Mouse (Mus musculus) heart, postnatal 4 days (tissue): ENCODE data around the gene Ppp1r1b. TPM values are rescaled to one million over a fixed set of nuclear protein-coding genes. Genes with fewer than 3 reads are reported as not detected.

Experiments used
- DNase-seq: peaks from one replicate; pipeline ENCODE4 v3.0.0; 2021
- total RNA-seq, 2 experiments: library from RNA; stranded (reverse); gene quantifications; 2 replicates each; pipeline ENCODE4 v1.2.3; 2021

The Ppp1r1b gene
- 10 to 100 TPM; 19.1 to 21.2 TPM for total RNA-seq

DNA sequence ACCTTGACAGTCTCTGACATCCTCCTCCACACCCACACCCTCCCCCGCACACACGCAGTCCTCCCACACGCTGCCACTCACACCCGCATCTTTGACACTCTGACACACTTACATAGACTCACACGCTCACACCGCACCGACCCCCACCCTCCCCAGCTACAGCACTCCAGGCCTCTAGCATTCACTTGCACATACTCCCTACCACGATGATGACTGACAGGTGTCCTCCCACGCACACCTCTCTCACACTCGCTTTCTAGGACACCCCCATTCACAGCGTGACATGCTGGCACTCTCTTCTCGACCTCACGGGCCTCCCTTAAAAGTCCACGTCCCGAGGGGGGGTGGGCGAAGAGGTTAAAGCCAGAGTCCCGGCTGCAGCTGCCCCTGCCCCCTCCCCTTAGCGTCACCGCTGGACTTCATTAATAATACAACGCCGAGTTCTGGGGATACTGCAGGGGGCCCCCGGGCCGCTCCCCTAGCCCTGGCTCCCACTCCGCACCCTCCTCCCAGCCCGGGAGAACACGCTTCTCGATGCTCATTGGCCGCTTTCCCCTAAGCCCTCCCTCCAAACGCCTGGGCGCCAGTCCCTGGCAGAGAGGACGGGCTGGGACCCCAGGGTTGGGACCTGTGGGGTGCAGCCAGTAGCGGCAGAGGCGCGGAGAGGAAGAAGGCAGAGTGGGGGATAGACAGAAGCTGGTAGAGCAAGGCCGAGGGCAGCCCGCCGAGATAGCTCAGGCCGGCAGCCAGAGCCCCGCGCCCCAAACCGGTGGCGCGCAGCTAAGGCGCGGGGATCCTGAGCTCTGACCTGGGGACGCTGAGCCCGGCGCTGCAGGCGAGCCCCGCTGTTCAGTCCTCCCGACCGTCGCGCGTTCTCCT, at the start of gene Ppp1r1b:
Ppp1r1b (plus strand) TSS at position 322 of the 879 bp plus-strand sequence.
- peak; percentile 75 for DNase-seq

DNA sequence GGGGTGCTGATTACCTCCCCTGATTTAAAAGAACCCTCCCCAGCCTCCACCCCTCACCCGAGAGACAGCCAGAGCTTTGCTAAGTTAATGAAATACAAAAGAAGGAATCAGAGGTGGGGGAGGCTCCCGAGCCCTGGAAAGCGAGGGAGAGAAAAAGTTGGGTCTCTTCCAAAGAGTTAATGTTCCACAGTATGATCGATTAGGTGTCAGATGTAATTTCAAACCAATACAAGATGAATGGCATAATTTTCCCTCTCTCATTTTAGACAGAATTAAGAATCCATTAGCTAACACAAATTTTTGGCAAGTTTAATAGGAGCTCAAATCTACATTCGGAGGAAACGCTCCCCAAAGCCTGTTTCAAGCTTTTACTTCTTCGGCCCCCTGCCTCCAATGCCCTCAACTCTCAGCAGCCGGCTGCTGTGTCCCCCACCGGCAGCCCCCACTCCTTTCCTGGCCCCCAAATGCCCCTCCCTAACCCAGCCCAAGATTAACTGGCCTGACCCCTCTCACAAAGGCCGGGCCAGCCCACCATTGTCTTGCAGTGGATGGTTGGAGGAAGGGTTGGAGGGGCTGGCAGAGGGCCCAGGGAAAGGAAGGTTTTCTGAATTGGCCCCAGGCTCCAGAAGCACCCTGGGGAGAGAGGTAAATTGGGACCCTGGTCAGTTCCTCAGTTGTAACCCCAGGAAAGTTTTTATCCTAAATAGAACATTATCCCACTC, 49.6 kb upstream of the Ppp1r1b start:
- DNase-seq, result peak; percentile 48

DNA sequence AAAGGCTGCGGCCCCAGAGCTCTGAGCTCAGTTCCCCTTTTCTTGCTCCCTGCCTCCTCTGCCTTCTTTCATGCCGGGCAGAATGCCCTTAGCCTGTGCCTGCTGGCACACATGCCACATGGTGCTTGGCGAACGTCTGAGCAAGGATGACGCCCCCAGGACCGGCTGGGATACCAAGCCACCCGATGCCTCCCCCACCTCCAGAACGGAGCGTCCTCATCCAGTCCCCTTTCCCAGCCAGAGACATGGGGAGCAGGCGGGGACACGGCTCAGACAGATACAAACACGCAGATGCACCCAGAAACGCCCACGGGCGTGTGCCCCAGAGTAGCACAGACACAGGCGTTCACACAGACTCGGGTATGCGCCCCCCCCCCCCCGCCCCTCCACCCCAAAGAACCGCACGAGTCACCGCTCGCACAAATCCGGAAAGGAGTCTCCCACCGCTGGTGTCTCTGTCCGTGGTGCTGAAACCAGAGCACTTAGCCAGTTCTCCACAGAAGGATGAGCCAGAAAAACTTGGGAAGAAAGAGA, 34.3 kb upstream of the Ppp1r1b start:
- peak; percentile 83 for DNase-seq

DNA sequence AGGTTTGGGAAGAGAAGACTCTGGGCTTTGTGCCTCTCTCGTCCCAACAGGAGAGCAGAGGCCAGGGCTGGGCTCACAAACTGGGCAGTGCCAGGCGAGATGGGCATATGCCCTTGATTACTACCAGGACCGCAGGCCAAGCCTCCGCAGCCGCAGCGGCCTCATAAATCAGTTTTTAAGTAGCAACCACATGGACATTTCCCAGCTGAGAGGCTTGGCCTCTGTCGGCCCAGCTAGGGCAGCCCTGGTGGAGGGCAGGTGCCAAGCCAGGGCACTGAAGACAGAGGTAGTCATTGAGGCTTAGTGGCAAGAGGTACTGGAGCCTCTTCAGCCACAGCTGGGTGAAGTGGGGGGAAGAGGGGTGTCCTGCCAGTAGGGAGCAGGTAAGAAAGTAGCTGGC, 30.7 kb upstream of the Ppp1r1b start:
- no peak for DNase-seq

DNA sequence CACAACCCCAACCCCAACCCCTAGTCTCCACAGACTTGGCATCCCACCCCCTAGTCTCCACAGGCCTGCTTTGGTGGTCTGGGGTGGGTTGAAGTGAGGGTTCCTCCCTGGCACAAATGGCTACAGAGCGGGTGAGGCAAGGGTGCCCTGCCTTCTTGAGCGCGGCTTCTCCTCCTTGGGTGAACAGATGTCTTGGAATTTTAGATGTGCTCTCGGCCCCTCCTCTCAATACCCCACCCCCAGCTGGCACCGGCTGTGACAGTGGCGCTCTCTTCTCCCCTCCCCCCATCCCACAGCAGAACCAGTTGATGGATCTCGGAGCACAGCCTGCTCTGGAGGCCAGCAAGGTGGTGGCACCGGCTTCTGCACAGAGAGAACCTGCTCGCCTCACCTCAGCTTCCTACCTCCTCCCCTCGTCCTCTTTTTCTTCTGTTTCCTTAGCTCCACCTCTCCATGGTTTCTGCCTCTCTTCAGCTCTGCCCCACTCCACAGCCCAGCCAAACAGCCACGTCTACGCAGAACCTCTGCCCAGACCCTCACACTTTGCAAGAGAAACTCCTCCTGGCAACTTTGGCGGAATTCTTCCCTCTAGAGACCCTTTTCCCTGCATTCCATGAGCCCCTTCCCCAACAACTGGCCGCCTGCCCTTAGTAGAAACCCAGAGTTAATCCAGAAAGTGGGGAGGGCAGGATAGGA, 29.6 kb upstream of the Ppp1r1b start:
- no peak for DNase-seq

DNA sequence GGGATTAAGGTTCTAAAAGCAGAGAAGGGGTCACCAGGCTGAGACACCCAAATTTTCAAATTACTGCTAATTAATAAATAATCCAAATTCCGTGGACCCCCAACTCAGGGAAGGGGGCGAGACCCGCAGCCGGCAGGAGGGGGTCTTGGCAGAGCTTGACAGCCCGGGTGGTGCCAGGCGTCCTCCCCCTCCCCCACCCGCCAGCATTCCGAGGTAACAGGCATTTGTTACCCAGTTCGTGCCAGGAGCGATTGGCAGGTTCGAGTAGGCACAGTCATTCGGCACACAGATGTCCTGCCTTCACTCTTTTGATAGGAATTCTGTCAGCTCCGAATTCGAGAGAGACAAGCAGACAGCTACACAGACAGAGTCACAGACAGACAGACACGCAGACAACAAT, 29.1 kb upstream of the Ppp1r1b start:
- DNase-seq, result no peak

DNA sequence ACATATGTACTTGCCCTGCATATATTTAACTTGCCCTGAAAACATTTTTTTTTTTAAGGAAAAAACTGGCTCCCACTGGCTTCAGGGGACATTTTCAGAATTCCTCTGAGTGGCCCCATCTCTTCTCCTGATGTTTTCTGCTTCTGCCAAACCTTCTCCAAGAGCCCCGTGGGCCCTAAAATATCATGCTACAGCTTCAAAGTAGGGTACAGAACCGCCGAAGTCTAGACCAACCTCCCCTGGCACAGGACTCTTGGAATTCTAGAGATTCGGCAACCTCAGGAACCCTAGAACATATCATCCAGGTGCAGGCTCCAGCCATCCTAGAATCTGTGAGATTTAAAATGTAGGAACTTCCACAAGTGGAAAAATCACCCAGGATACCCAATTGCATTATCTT, 28.7 kb upstream of the Ppp1r1b start:
- no peak for DNase-seq

DNA sequence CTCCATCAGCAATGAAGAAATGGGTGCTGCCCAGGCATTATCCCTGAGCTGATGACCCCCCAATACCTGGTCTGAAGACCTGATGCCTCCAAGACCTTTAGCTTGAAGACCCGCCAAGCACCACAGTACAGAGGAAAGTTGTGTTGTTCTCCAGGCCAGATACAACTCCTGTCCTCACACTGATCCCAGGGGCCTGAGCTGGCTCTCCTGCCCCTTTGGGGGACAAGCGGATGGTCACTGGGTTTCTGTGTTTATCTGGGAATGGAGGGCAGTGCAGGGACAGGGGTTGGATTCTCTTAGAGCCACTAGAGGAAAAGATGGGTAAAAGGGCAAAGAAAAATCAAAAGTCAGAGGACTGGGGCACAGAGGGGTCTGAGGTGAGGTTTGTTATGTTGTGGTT, 28.3 kb upstream of the Ppp1r1b start:
- no peak for DNase-seq

DNA sequence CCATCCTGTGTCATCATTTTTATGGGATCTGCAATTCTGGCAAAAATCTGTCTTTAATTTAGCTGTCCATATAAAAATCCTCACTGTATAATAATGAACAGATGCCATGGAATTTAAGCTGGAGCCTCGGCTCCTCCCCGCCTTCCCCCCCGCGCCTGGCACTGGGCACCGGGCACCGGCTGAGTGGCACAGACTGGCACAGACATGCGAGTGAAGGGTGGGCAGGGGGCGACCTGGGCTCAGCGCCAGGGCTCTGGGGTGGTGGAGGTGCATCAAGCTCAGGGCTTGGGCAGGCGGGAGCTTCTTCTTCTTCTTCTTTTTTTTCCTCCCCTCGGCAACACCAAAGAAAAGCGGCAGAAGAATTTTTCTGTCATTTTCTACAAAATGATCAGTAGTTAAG, 27.8 kb upstream of the Ppp1r1b start:
- no peak for DNase-seq

DNA sequence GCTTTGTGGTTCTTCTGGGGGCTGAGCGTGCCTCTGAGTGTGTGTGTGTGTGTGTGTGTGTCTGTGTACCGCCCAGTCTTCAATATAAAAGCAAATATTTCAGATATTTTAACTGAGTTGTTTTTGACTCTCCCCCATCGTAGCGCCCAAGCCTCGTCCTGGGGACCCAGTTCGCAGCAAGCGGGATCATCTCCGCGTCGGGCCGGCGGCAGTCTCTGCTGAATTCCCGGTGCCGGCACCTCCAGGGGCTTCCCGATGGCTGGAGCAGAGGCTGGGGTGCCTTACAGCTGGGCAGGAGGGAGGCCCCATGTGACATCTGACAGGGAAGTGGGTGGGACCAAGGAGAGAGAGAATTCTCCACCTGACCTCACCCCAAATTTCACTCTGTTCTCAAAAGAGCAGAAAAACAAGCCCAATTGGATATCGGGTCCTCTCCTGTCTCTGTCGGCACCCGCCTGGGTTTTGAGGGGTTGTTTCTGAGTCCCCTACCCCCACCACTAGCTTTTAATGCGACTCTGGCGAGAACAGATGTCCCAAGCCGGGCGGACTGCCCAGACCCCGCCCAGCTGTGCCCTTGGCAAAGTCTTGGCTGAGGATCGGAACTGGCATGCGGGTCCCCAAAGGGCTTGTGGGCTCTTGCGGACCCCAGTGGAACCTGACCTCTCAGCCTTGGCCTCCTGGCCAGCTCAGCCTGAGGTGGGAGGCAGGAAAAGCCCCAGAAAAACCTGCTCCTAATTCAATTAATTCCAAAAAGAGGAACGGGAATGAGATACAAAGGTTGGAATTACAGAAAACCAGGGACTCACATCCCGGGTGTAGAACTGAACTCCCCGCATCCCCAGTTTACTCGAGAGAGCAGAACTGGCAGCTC, 27.2 kb upstream of the Ppp1r1b start:
- no peak for DNase-seq

DNA sequence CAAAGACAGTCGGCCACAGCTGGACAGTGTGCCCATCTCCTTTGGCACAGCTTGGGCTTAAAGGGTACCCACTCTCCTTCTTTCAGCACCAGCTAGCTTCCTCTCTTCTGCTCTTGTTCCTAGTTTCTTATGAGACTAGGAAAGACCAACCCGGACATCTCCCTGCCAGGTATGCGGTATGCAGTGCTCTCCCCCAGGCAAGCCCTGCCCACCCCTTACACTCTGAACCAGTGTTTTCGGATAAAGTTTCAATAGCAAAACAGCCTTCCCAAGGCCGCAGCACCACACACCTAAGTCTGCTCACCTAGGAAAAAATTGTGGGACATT, 26.6 kb upstream of the Ppp1r1b start:
- no peak for DNase-seq

DNA sequence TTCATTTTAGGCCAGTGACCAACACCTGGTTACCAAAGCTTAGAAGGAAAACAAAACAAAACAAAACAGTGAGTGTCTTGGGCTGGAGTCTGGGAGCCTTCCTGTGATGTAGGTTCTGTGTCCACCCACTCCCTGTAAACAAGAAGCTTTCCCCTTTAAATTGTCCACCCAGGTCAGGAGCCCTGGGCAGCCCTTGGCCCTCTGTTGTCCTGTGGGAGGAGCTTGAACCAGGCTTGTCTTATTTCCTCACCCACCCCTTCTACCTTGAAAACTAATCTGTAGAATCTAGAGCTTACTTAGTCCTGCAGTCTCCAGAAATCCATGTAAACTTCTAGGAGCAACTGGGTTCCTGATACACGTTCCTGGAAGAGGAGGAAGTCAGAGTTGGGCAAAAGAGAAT, 26.0 kb upstream of the Ppp1r1b start:
- DNase-seq, result no peak

DNA sequence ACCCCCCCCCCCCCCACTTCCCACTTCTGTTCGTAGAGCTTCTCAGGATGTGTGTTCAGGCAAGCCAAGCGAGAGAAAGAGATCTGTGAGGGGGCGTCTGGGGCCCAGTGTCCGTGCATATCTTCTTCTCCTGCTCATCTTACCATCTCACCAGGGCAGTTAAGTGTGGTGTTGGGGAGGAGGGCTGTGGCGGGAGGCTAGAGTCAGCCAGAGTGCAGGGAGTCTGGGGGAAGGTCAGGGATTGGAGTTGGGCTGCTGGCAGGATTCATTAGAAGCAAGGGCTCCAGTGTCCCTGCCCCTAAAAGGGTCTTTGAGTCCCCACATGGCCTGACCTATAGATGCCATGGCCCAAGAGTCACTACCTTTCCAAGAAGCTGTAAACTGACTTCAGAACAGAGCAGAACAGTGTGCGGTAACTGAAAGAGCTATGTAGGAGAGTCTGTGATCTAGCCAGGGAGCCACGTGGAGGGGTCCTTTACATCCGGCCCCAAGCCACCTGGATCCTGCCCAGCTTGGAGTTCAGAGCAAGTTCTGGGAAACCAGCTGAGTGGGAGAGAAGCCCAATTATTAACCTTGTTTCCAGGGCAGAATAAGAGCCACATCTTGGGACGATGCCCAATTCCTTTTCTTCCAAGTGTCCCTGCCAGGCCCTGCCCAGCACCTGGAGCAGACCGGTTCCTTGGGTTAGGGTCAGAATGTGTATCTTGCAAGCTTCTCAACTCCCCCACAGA, 24.9 kb upstream of the Ppp1r1b start:
- DNase-seq, result no peak

DNA sequence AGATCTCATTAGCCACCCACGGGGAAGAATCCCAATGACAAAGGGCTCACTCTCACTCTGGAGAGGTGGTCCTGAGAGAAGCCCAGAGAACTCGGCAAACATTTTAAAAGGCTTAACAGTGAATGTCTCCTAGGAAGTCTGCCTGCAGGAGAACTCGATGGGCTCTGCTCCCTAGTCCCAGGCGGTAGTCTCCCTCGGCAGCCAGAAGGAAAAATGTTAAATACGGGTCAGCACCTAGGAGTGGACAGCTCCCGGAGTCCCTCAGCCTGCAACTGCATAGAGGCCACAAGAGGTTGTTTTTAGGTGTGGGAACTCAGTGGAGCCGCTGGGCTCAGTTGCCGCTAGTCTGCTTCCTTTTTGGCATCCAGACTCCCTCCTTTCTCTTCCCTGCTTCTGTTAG, 24.3 kb upstream of the Ppp1r1b start:
- peak; percentile 71 for DNase-seq

DNA sequence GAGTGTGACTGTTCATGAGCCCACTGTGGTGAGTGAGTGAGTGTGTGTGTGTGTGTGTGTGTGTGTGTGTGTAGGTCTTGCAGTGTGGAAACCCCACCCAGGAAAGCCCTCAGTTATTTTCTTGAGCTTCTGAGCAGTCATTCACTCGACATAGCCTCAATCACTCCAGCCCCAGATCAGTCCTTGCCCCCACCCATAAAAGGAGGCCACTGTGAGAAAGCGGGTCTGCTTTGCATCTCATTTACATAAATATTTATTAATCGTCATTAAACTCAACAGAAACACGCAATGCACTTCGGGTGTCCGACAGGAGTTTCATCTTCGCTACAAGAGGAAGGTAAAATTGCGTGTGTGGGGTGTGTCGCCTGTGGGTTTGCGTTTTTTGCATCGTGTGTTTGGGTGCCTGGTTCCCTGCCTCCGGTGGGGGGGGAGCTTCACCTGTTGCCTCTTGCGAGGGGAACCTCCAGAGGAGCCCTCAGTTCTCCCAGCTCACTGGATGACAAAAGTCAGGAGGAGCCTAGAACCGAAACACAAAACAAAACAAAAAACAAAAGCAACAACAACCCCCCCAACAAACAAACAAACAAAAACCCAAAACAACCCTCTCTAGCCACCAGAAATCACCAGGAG, 22.9 kb upstream of the Ppp1r1b start:
- DNase-seq, result no peak

DNA sequence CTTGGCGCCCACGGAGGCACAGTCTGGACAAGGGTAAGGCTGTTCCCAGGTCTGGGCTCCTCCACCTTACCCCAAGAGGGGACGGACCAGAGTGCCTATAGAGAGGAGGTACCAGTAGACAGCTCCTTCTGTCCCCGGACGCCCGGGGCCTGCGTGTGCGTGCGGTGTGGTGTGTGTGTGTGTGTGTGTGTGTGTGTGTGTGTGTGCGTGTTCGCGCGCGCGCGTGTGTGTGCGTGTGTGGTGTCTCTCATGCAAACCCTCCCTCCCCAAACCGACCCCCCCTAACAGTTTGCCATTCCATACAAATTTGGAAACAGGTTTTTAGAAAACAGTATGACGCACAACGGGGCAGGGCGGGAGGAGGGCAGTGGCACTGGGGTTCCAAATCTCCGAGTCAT, 22.4 kb upstream of the Ppp1r1b start:
- DNase-seq, result no peak

DNA sequence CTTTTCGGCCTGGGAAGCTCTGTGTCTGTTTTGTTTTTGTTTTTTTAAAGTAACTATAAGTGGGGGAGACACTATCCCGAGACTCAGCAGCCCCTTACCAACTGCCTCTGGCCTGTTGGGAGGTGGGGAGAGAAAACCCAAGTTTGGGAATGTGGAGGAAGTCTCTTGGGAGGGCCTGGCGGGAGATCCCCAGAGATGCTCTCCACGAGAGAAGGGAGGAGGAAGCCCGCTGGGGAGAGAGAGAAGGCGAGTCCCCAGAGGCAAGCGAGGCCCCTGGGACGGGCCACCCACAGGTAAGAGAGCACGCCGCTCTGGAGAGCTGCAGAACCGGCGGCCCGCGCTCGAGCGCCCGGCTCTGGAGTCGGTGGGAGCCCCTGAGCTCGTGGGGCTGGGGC, 21.5 kb upstream of the Ppp1r1b start:
- DNase-seq, result no peak

DNA sequence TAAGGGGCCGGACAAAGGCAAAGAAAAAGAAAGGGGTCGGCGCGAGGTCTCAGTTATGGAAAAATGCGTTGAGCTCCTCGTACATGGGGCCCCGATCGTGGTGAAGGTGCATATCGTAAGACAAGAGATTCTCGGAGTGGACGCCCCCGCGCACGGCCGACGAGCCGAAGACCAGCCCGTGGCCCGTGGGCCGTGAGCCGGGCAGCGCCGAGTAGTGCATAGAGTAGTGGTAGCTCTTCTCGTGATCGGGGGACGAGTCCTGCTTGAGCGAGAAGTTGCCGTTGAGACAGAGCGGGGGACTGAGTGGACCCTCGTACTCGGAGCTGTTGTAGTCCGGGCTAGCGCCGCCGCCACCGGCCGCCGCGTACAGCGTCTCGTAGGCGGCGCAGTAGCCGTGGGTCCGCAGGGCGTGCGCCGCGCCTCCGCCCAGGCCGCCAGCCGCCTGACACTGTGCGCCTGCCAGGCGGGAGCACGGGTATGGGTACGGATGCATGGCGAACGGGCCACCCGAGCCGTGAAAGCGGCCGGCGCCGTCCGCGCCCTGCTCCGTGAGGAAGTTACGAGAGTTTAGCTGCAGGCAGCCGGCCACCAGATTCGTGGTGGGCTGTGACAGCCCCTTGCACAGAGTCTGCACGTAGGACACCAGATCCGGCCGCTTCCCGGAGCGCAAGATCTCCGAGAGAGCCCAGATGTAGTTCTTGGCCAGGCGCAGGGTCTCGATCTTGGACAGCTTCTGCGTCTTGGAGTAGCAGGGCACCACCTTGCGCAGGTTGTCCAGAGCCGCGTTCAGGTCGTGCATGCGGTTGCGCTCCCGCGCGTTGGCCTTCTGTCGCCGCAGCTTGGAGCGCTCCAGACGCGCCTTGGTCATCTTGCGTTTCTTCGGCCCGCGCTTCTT, 20.8 kb upstream of the Ppp1r1b start:
- no peak for DNase-seq

DNA sequence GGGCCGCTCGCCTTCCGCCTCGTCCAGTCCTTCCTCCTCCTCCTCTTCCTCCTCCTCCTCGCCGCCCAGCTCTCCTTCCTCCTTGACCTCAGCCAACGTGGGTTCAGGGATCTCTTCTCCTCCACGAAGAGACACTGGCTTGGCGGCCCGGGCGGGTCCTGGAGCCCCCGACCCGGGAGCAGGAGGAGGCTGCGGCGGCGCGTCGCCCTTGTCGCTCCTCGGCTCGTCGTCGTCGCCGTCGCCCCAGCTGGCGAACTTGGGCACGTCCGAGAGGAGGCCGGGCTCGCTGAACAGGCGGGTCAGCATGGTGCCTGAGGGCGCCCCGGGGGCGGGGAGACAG, 20.2 kb upstream of the Ppp1r1b start:
- DNase-seq, result no peak
